Mouse (Mus musculus): ENCODE measurements around the gene Hcn1.

- no peak for TF ChIP-seq CTCF (IDR thresholded peaks at IDR 0.05; ENCODE audit: control insufficient read depth, insufficient read depth, insufficient replicate concordance, low read depth, low read length)
- no peak for TF ChIP-seq POLR2A (IDR thresholded peaks at IDR 0.05; ENCODE audit: control insufficient read depth, low read depth, low read length)
Measured at GRCm38 (mm10) chr13:117619544-117619943, 17.4 kb downstream of the Hcn1 start.
